Mouse (Mus musculus) hindbrain, embryonic 11.5 days (tissue): ENCODE results near the gene Btbd35f20. TPM values are rescaled to one million over a fixed set of nuclear protein-coding genes. Genes with fewer than 3 reads are reported as not detected.
"Not testable (repeated sequence)": the region's sequence is repeated elsewhere in the genome, so short reads cannot be mapped to it uniquely, and the experiment has no call there.

Experiments used
- ATAC-seq: fragments of 200-750 bp; cut with Nextera tagmentation; 2 replicates; pipeline ENCODE4 v1.8.0; 2017; ENCODE audit warnings: mild to moderate bottlenecking, moderate TSS enrichment, moderate library complexity; ENCODE audit not compliant: low FRiP score
- DNase-seq: peaks from one replicate; pipeline ENCODE4 v3.0.0-alpha.2; 2015; ENCODE audit warnings: low spot score
- H3K27ac ChIP-seq: fragments of 300-500 bp; sonication (generic); 2 replicates; pipeline ENCODE4 v1.5.1; 2014; ENCODE audit warnings: mild to moderate bottlenecking, low read depth, low read length
- H3K27me3 ChIP-seq: fragments of 300-500 bp; sonication (generic); 2 replicates; pipeline ENCODE4 v1.6.1; 2014; ENCODE audit warnings: mild to moderate bottlenecking, low read length, moderate library complexity, mixed read lengths; ENCODE audit not compliant: control insufficient read depth, insufficient read depth
- H3K36me3 ChIP-seq: fragments of 300-500 bp; sonication (generic); 2 replicates; pipeline ENCODE4 v1.6.1; 2014; ENCODE audit warnings: mild to moderate bottlenecking, low read length, moderate library complexity, mixed read lengths; ENCODE audit not compliant: control insufficient read depth, insufficient read depth
- H3K4me1 ChIP-seq: fragments of 300-500 bp; sonication (generic); replicated peaks from 2 replicates; pipeline ENCODE4 v1.6.1; 2014; ENCODE audit warnings: low read length, mixed read lengths; ENCODE audit not compliant: control insufficient read depth, insufficient read depth
- H3K4me2 ChIP-seq: fragments of 300-500 bp; sonication (generic); replicated peaks from 2 replicates; pipeline ENCODE4 v1.6.1; 2014; ENCODE audit warnings: mild to moderate bottlenecking, low read depth, low read length
- H3K4me3 ChIP-seq: fragments of 300-500 bp; sonication (generic); 2 replicates; pipeline ENCODE4 v1.5.1; 2014; ENCODE audit warnings: low read depth, low read length
- H3K9ac ChIP-seq: fragments of 300-500 bp; sonication (generic); 2 replicates; pipeline ENCODE4 v1.6.1; 2014; ENCODE audit warnings: low read depth, low read length
- H3K9me3 ChIP-seq: fragments of 300-500 bp; sonication (generic); 2 replicates; pipeline ENCODE4 v1.6.1; 2016; ENCODE audit warnings: low read length; ENCODE audit not compliant: control insufficient read depth
- WGBS: fragments of 180-500 bp; shearing (Covaris S2); extraction: QIAGEN DNeasy Blood & Tissue Kit; methylation state at CpG from one replicate; pipeline ENCODE4 v1.1.7; 2014; 5-methylcytosine and 5-hydroxymethylcytosine counted together
- polyA plus RNA-seq: library from polyadenylated mRNA; unstranded; fragments of >200 nt; fragmentation: Nextera tagmentation; extraction: Ambion mirVana; gene quantifications from 2 replicates; pipeline ENCODE4 v1.2.1, GENCODE M21; 2014

Gene Btbd35f20
- polyA plus RNA-seq = not detected in 2 replicates

DNA sequence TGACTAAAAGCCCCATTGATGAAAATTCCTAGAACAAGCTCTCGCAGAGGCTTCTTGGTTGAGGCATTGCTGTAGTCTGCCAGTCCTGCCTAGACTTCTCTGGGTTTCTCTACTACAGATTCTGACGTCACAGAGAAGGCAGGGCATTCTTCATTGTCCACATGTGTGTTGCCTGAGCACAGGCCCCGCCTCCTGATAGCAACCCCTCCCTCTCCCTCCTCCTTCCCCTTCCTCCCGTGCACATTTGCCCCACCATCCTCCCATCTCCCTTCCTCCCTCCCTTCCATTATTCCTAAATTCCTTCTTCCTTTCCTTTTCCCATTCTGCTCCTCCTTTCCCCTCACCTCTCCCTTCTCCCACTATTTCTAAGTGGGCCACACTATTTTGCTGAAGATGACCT, at the start of gene Btbd35f20:
Btbd35f20 (minus strand) TSS at position 101 of the 400 bp plus-strand sequence.
- not testable (repeated sequence) for H3K4me3 ChIP-seq, H3K27me3 ChIP-seq, H3K36me3 ChIP-seq, H3K9ac ChIP-seq, H3K9me3 ChIP-seq, H3K4me1 ChIP-seq, H3K4me2 ChIP-seq, DNase-seq, ATAC-seq, H3K27ac ChIP-seq
- WGBS = no CpG with 5 or more reads among the region's 4 CpGs

Other genes starting within 250 kb of the Btbd35f20 start
- not detected in 2 replicates for gene Btbd35f28, start 94.7 kb downstream of the Btbd35f20 start, polyA plus RNA-seq
- not detected in 2 replicates for gene Btbd35f17, start 79.4 kb upstream of the Btbd35f20 start, polyA plus RNA-seq